Mouse (Mus musculus): ENCODE measurements around the gene Slamf9. TPM values are rescaled to one million over a fixed set of nuclear protein-coding genes. Genes with fewer than 3 reads are reported as not detected.
A peak's percentile ranks its signal among the peaks of the same experiment; 100 is the strongest.

Gene Slamf9
- polyA plus RNA-seq, 1 experiment, result 7.3 TPM

DNA sequence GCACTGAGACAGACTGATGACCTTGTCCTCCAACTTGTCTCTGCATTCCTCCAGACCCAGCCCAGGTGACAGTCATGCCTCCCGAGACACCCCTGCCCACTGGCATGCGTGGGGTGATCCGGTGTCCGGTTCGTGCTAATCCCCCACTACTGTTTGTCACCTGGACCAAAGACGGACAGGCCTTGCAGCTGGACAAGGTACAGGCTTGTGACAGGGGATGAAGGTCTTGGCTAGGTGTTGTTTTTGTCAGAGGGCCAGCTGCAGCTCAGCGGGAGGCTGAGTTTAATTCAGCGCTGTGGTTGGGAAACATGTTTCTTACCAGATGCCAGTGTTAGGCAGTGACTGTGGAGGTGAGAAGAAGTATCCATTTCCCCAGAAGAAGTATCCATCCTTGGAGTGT is 16.9 kb downstream of the Slamf9 start:
- no peak for TF ChIP-seq POLR2A (IDR thresholded peaks at IDR 0.05; ENCODE audit: control insufficient read depth, extremely low read depth, insufficient read depth, low read length, poor library complexity)
- no peak for TF ChIP-seq CTCF (IDR thresholded peaks at IDR 0.05; ENCODE audit: borderline replicate concordance, control insufficient read depth, extremely low read depth, insufficient read depth, low read length, poor library complexity)
- peaks cover 6% of the 10 kb centered on the region; the same call in 1 of the 2 replicates for H3K4me1 ChIP-seq (replicated peaks; ENCODE audit: control insufficient read depth, insufficient read depth, low read length)
- DNase-seq, result no peak
- H3K27me3 ChIP-seq (ENCODE audit: control insufficient read depth, insufficient read depth, low read length), result no peaks in the 10 kb centered on the region
- 91% methylated on average over 8 of the region's 8 CpGs for WGBS
- no peak overlapping the region for H3K4me3 ChIP-seq (ENCODE audit: control insufficient read depth, insufficient read depth, low read length)
- H3K27ac ChIP-seq (ENCODE audit: control insufficient read depth, insufficient read depth, low read length), result no peak overlapping the region
- no peaks in the 10 kb centered on the region for H3K36me3 ChIP-seq (ENCODE audit: control insufficient read depth, insufficient read depth, low read length)

DNA sequence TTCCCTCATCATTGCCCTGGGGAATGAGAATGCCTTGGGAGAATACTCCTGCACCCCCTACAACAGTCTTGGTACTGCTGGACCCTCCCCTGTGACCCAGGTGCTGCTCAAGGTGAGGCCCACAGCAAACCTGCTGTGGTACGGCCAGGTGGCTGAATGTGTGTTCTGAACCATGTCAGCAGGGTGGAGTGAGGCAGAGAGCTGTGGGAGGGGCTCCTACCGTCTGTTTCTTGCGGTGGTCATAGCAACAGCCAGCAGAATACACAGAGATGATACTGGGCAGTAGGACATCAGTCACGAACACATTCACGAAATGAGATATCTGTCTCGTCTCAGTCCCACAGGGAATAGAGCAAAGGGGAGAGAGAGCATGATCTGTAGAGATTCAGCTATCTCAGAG is 18.4 kb downstream of the Slamf9 start:
- no peak for TF ChIP-seq CTCF (IDR thresholded peaks at IDR 0.05; ENCODE audit: borderline replicate concordance, control insufficient read depth, extremely low read depth, insufficient read depth, low read length, poor library complexity)
- no peak for TF ChIP-seq POLR2A (IDR thresholded peaks at IDR 0.05; ENCODE audit: control insufficient read depth, extremely low read depth, insufficient read depth, low read length, poor library complexity)
- no peak overlapping the region for H3K4me3 ChIP-seq (ENCODE audit: control insufficient read depth, insufficient read depth, low read length)
- H3K4me1 ChIP-seq (replicated peaks; ENCODE audit: control insufficient read depth, insufficient read depth, low read length), result peaks cover 6% of the 10 kb centered on the region; the same call in 1 of the 2 replicates
- no peak overlapping the region for H3K27ac ChIP-seq (ENCODE audit: control insufficient read depth, insufficient read depth, low read length)
- H3K36me3 ChIP-seq (ENCODE audit: control insufficient read depth, insufficient read depth, low read length), result no peaks in the 10 kb centered on the region
- no peaks in the 10 kb centered on the region for H3K27me3 ChIP-seq (ENCODE audit: control insufficient read depth, insufficient read depth, low read length)
- WGBS, result 79% methylated on average over 6 of the region's 6 CpGs
- DNase-seq, result no peak

DNA sequence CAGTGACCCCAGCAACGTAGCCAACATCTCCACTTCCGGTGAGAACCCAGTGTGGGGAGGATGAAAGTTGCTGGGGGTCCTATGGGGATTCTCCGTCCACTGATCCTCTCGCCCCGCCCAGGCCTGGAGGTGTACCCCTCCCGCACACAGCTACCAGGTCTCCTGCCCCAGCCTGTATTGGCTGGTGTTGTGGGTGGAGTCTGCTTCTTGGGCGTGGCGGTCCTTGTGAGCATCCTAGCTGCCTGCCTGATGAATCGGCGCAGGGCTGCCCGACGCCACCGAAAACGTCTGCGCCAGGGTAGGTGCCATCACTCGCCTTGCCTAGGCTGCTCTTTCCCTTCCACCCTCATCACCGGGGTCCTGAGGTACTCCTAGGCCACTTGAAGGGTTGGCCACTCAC is 20.9 kb downstream of the Slamf9 start:
- Histone ChIP-seq H3K4me1 (replicated peaks; ENCODE audit: control insufficient read depth, insufficient read depth, low read length) (peaks cover 10% of the 10 kb centered on the region), H3K27me3 (ENCODE audit: control insufficient read depth, insufficient read depth, low read length) (no peaks in the 10 kb centered on the region), H3K36me3 (ENCODE audit: control insufficient read depth, insufficient read depth, low read length) (no peaks in the 10 kb centered on the region), H3K4me3 (ENCODE audit: control insufficient read depth, insufficient read depth, low read length) (no peak overlapping the region), H3K27ac (ENCODE audit: control insufficient read depth, insufficient read depth, low read length) (no peak overlapping the region)
- WGBS, result 93% methylated on average over 17 of the region's 17 CpGs
- TF ChIP-seq CTCF (IDR thresholded peaks at IDR 0.05; ENCODE audit: borderline replicate concordance, control insufficient read depth, extremely low read depth, insufficient read depth, low read length, poor library complexity) (no peak), POLR2A (IDR thresholded peaks at IDR 0.05; ENCODE audit: control insufficient read depth, extremely low read depth, insufficient read depth, low read length, poor library complexity) (no peak)
- DNase-seq, result no peak

DNA sequence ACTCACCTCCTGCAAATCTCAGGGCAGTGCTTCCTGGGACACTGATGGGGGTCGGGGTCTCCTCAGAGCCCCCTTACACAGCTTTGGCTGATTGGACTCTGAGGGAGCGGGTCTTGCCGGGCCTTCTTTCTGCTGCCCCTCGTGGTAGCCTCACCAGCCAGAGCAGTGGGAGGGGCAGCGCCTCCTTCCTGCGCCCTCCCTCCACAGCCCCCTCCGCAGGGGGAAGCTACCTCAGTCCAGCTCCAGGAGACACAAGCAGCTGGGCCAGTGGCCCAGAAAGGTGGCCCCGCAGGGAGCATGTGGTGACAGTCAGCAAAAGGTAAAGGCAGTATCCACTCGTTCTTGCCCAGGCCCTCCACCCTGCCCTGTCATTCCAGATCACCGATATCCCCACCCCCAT is 22.3 kb downstream of the Slamf9 start:
- Histone ChIP-seq H3K4me1 (replicated peaks; ENCODE audit: control insufficient read depth, insufficient read depth, low read length) (peaks cover 24% of the 10 kb centered on the region), H3K27ac (ENCODE audit: control insufficient read depth, insufficient read depth, low read length) (no peak overlapping the region), H3K36me3 (ENCODE audit: control insufficient read depth, insufficient read depth, low read length) (no peaks in the 10 kb centered on the region), H3K27me3 (ENCODE audit: control insufficient read depth, insufficient read depth, low read length) (no peaks in the 10 kb centered on the region), H3K4me3 (ENCODE audit: control insufficient read depth, insufficient read depth, low read length) (no peak overlapping the region)
- no peak for DNase-seq
- 56% methylated on average over 10 of the region's 10 CpGs for WGBS
- TF ChIP-seq CTCF (IDR thresholded peaks at IDR 0.05; ENCODE audit: borderline replicate concordance, control insufficient read depth, extremely low read depth, insufficient read depth, low read length, poor library complexity) (no peak), POLR2A (IDR thresholded peaks at IDR 0.05; ENCODE audit: control insufficient read depth, extremely low read depth, insufficient read depth, low read length, poor library complexity) (no peak)

DNA sequence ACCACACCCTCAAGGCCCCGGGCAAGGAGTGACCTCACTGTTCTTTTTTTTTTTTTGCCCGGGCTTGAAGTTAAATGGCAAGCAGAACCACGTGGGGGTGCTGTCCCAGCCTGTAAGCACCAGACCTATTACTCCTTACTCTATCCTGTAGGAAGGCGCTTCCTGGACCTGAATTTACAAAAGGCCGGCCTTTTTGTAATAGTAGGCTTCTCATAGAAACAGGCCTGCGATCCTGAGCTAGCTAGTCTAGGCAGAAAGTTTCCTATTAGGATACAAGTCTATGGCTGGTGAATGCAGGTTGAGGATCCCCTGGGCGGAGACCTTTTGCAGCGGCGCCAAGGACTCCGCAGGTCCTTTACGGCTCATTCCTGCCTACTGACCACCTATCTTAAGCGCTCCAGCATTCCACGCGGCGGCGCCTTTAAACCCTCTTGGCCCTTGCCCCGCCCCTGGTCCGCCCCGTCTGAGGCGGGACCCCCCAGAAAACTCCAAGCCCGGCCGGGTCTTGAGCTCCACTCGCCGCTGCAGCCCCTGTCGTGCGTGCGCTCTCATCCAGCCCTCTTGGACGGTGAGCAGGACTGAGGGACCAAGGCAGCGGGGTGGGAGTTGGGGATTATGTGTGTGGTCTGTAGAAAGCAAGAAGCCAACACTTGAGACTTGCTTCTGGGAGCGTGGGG is 24.7 kb downstream of the Slamf9 start, which contains the start of gene Tagln2:
TSS of gene Tagln2 (plus strand) at position 283 of the 677 bp plus-strand sequence.
- Histone ChIP-seq H3K4me3 (ENCODE audit: control insufficient read depth, insufficient read depth, low read length) (peak within 1 kb of the TSS; percentile 77), H3K27ac (ENCODE audit: control insufficient read depth, insufficient read depth, low read length) (peak within 1 kb of the TSS; percentile 0; the same call in 1 of the 2 replicates), H3K36me3 (ENCODE audit: control insufficient read depth, insufficient read depth, low read length) (no peaks in the 10 kb centered on the region), H3K4me1 (replicated peaks; ENCODE audit: control insufficient read depth, insufficient read depth, low read length) (peaks cover 31% of the 10 kb centered on the region), H3K27me3 (ENCODE audit: control insufficient read depth, insufficient read depth, low read length) (no peaks in the 10 kb centered on the region)
- peak; percentile 73 for DNase-seq
- TF ChIP-seq POLR2A (IDR thresholded peaks at IDR 0.05; ENCODE audit: control insufficient read depth, extremely low read depth, insufficient read depth, low read length, poor library complexity), result 0 out of 2 replicates have a peak, but pooled peaks have one; percentile 21
- 0 out of 2 replicates have a peak, but pooled peaks have one; percentile 8 for TF ChIP-seq CTCF (IDR thresholded peaks at IDR 0.05; ENCODE audit: borderline replicate concordance, control insufficient read depth, extremely low read depth, insufficient read depth, low read length, poor library complexity)
- 4% methylated on average over 30 of the region's 30 CpGs for WGBS

DNA sequence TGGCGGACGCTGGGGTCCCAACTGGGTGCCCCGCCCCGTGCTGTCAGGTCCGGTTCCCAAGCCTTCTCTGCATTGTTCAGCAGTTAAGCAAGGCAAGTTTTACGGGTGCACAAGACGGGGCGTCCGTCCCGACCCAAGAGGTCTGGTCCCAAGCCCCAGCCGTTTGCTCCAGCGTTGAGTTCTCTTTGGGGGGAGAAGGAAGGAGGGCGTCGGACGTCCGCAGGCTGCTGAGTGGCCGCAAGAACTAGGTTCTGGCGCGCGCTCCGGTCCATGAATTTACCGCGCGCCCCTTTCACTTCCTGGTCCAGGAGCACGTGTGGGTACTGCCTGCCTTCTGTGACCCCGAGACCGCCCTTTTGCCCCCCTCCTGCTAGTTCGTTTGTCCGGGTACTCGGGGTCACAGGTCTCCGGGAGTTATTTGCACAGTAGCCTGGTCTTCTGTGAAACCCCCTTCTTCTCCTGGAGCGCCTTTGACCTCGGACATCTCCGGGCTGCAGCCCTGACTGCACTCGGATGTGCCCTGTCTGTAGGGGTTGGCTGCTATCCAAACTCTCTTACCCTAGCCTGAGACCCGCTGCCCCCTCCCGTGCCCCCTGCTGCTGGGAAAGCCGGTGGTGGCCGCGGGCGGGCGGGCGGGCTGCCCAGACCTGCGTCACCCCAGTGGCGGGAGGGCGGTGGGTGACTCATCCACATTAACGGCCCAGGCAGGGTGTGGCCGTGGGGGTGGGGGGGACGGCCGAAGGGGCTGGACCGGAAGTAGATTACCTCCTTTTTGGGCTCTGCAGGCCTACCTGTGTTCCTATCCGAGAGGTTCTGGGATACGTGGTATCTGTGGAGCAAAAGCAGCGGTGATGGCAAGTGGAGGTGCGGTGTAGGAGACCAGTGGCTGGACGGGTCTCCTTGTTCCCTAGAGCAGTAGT is 25.6 kb downstream of the Slamf9 start:
- under 1% methylated on average over 50 of the region's 56 CpGs for WGBS

More for the DNA sequence above, 25.6 kb downstream of the Slamf9 start:
- H3K4me1 ChIP-seq (replicated peaks; ENCODE audit: control insufficient read depth, insufficient read depth, low read length), result peaks cover 31% of the 10 kb centered on the region
- peaks cover 3% of the 10 kb centered on the region for H3K36me3 ChIP-seq (ENCODE audit: control insufficient read depth, insufficient read depth, low read length)
- no peak; the same call in 1 of the 2 replicates for TF ChIP-seq CTCF (IDR thresholded peaks at IDR 0.05; ENCODE audit: borderline replicate concordance, control insufficient read depth, extremely low read depth, insufficient read depth, low read length, poor library complexity)
- TF ChIP-seq POLR2A (IDR thresholded peaks at IDR 0.05; ENCODE audit: control insufficient read depth, extremely low read depth, insufficient read depth, low read length, poor library complexity), result no peak
- peak overlapping the region; percentile 53; the same call in 1 of the 2 replicates for H3K27ac ChIP-seq (ENCODE audit: control insufficient read depth, insufficient read depth, low read length)
- peak overlapping the region; percentile 77 for H3K4me3 ChIP-seq (ENCODE audit: control insufficient read depth, insufficient read depth, low read length)
- DNase-seq, result peak; percentile 41
- no peaks in the 10 kb centered on the region for H3K27me3 ChIP-seq (ENCODE audit: control insufficient read depth, insufficient read depth, low read length)
